Comparison of ENCODE assay signal across 11 mouse cellular contexts in genomic region chr12:106922571-106922991, GRCm38 (mm10).
DNase-seq lines count a peak whose midpoint lies in the region; ATAC-seq and TF ChIP-seq lines count a peak whose summit lies in the region.
"Had no signal": no experiment of that assay in that cellular context is flagged by ENCODE, and none has a peak within 500 bp of the region (broad histone marks: within the 10 kb centered on the region; RNA-seq: fewer than 3 reads in every experiment).

No protein-coding gene starts in this region.

- intact Hi-C loops in heart, postnatal 10 days (cut with DNase I), result no loop called here

- WGBS in midbrain, embryonic 10.5 days, result 74% methylated on average over 12 of the region's 12 CpGs
- WGBS in midbrain, embryonic 13.5 days, result 72% methylated on average over 12 of the region's 12 CpGs
- 21% methylated on average over 12 of the region's 12 CpGs for WGBS in embryonic facial prominence, embryonic 13.5 days
- 53% methylated on average over 12 of the region's 12 CpGs for WGBS in hindbrain, embryonic 16.5 days
- 46% methylated on average over 12 of the region's 12 CpGs for WGBS in neural tube, embryonic 11.5 days
- WGBS in intestine, postnatal 0 days, result 80% methylated on average over 12 of the region's 12 CpGs

- no peaks in the 10 kb centered on the region for H3K27me3 ChIP-seq in midbrain, embryonic 10.5 days (ENCODE audit: low read depth, poor library complexity, severe bottlenecking)
- no peaks in the 10 kb centered on the region for H3K27me3 ChIP-seq in midbrain, embryonic 13.5 days
- no peaks in the 10 kb centered on the region for H3K27me3 ChIP-seq in embryonic facial prominence, embryonic 13.5 days
- no peaks in the 10 kb centered on the region for H3K27me3 ChIP-seq in hindbrain, embryonic 16.5 days (replicated peaks; ENCODE audit: control insufficient read depth, insufficient read depth, low read length)
- H3K27me3 ChIP-seq in neural tube, embryonic 11.5 days (ENCODE audit: control insufficient read depth, insufficient read depth, low read length), result no peaks in the 10 kb centered on the region
- no peaks in the 10 kb centered on the region for H3K27me3 ChIP-seq in intestine, postnatal 0 days (replicated peaks; ENCODE audit: control insufficient read depth, insufficient read depth, low read length)
- H3K27me3 ChIP-seq: hindbrain, embryonic 15.5 days had no signal

- no peak overlapping the region; the same call in 1 of the 2 replicates for H3K27ac ChIP-seq in midbrain, embryonic 10.5 days (replicated peaks)
- no peak overlapping the region for H3K27ac ChIP-seq in midbrain, embryonic 13.5 days
- H3K27ac ChIP-seq in embryonic facial prominence, embryonic 13.5 days, result peak overlapping the region; percentile 90
- H3K27ac ChIP-seq in hindbrain, embryonic 16.5 days (ENCODE audit: low read depth, low read length), result no peak overlapping the region
- no peak overlapping the region for H3K27ac ChIP-seq in neural tube, embryonic 11.5 days (ENCODE audit: low read depth, low read length)
- no peak overlapping the region for H3K27ac ChIP-seq in intestine, postnatal 0 days (ENCODE audit: low read depth, low read length)
- H3K27ac ChIP-seq: hindbrain, embryonic 15.5 days had no signal

- H3K36me3 ChIP-seq in midbrain, embryonic 10.5 days, result no peaks in the 10 kb centered on the region
- no peaks in the 10 kb centered on the region for H3K36me3 ChIP-seq in midbrain, embryonic 13.5 days
- H3K36me3 ChIP-seq in embryonic facial prominence, embryonic 13.5 days, result no peaks in the 10 kb centered on the region
- no peaks in the 10 kb centered on the region for H3K36me3 ChIP-seq in hindbrain, embryonic 16.5 days (ENCODE audit: control insufficient read depth, insufficient read depth, low read length)
- no peaks in the 10 kb centered on the region for H3K36me3 ChIP-seq in neural tube, embryonic 11.5 days (ENCODE audit: control insufficient read depth, insufficient read depth, low read length)
- H3K36me3 ChIP-seq in intestine, postnatal 0 days (ENCODE audit: control insufficient read depth, insufficient read depth), result no peaks in the 10 kb centered on the region
- H3K36me3 ChIP-seq: hindbrain, embryonic 15.5 days had no signal

- peak; percentile 51 for DNase-seq in midbrain, embryonic 10.5 days (ENCODE audit: low spot score)
- peak; percentile 25 for DNase-seq in neural tube, embryonic 11.5 days (ENCODE audit: low spot score)
- no peak for DNase-seq in spleen, adult 12 weeks (ENCODE audit: low spot score)
- no peak for DNase-seq in heart, postnatal 10 days
- DNase-seq: lung, postnatal 14 days; right cerebral cortex, postnatal 25 days had no signal

- no peak overlapping the region for H3K4me3 ChIP-seq in midbrain, embryonic 10.5 days
- no peak overlapping the region for H3K4me3 ChIP-seq in midbrain, embryonic 13.5 days (replicated peaks)
- H3K4me3 ChIP-seq in embryonic facial prominence, embryonic 13.5 days, result peak overlapping the region; percentile 9; the same call in 1 of the 2 replicates
- no peak overlapping the region for H3K4me3 ChIP-seq in hindbrain, embryonic 16.5 days (ENCODE audit: low read length)
- H3K4me3 ChIP-seq in neural tube, embryonic 11.5 days (ENCODE audit: low read depth, low read length), result no peak overlapping the region
- H3K4me3 ChIP-seq in intestine, postnatal 0 days (ENCODE audit: low read depth, low read length), result no peak overlapping the region
- H3K4me3 ChIP-seq: hindbrain, embryonic 15.5 days had no signal

- H3K4me2 ChIP-seq in midbrain, embryonic 13.5 days (replicated peaks), result no peak overlapping the region
- H3K4me2 ChIP-seq in embryonic facial prominence, embryonic 13.5 days, result peak overlapping the region; percentile 40
- H3K4me2 ChIP-seq in hindbrain, embryonic 16.5 days (ENCODE audit: low read length), result no peak overlapping the region
- H3K4me2 ChIP-seq in neural tube, embryonic 11.5 days (ENCODE audit: low read depth), result no peak overlapping the region
- no peak overlapping the region for H3K4me2 ChIP-seq in intestine, postnatal 0 days (replicated peaks; ENCODE audit: low read depth)
- H3K4me2 ChIP-seq: hindbrain, embryonic 15.5 days had no signal

- H3K4me1 ChIP-seq in midbrain, embryonic 10.5 days, result no peaks in the 10 kb centered on the region
- H3K4me1 ChIP-seq in midbrain, embryonic 13.5 days (replicated peaks), result peaks cover 12% of the 10 kb centered on the region
- H3K4me1 ChIP-seq in embryonic facial prominence, embryonic 13.5 days, result peaks cover 29% of the 10 kb centered on the region
- H3K4me1 ChIP-seq in hindbrain, embryonic 16.5 days (ENCODE audit: control insufficient read depth, insufficient read depth, low read depth, low read length), result peaks cover 3% of the 10 kb centered on the region; the same call in 1 of the 2 replicates
- H3K4me1 ChIP-seq in neural tube, embryonic 11.5 days (ENCODE audit: control insufficient read depth, insufficient read depth, low read length), result no peaks in the 10 kb centered on the region
- no peaks in the 10 kb centered on the region for H3K4me1 ChIP-seq in intestine, postnatal 0 days (replicated peaks; ENCODE audit: control insufficient read depth, insufficient read depth, low read length)

- no peak for TF ChIP-seq CTCF in intestine, postnatal 0 days (IDR thresholded peaks at IDR 0.05; ENCODE audit: low read depth)

- no peaks in the 10 kb centered on the region for H3K9me3 ChIP-seq in midbrain, embryonic 10.5 days (replicated peaks)
- H3K9me3 ChIP-seq in midbrain, embryonic 13.5 days, result no peaks in the 10 kb centered on the region
- no peaks in the 10 kb centered on the region for H3K9me3 ChIP-seq in embryonic facial prominence, embryonic 13.5 days
- peaks cover 3% of the 10 kb centered on the region; the same call in 1 of the 2 replicates for H3K9me3 ChIP-seq in hindbrain, embryonic 16.5 days (ENCODE audit: control insufficient read depth, low read length)
- no peaks in the 10 kb centered on the region for H3K9me3 ChIP-seq in neural tube, embryonic 11.5 days (ENCODE audit: control insufficient read depth, low read length)
- no peaks in the 10 kb centered on the region for H3K9me3 ChIP-seq in intestine, postnatal 0 days (ENCODE audit: control insufficient read depth)
- H3K9me3 ChIP-seq: hindbrain, embryonic 15.5 days had no signal

- ATAC-seq in midbrain, embryonic 13.5 days, result no peak
- ATAC-seq in embryonic facial prominence, embryonic 13.5 days (ENCODE audit: insufficient number of reproducible peaks, insufficient read depth, low FRiP score, low TSS enrichment, low read depth), result peak; percentile 64; the same call in 1 of the 2 replicates
- 0 out of 2 replicates have a peak, but pooled peaks have one; percentile 20 for ATAC-seq in hindbrain, embryonic 16.5 days
- ATAC-seq in neural tube, embryonic 11.5 days (ENCODE audit: insufficient read depth, low FRiP score, low TSS enrichment), result no peak
- ATAC-seq in intestine, postnatal 0 days, result no peak

- H3K9ac ChIP-seq in midbrain, embryonic 13.5 days (replicated peaks), result no peak overlapping the region
- no peak overlapping the region for H3K9ac ChIP-seq in embryonic facial prominence, embryonic 13.5 days
- H3K9ac ChIP-seq in hindbrain, embryonic 16.5 days (ENCODE audit: low read depth, low read length), result no peak overlapping the region
- H3K9ac ChIP-seq in neural tube, embryonic 11.5 days (ENCODE audit: low read length), result no peak overlapping the region
- no peak overlapping the region for H3K9ac ChIP-seq in intestine, postnatal 0 days (ENCODE audit: low read depth, low read length)
- H3K9ac ChIP-seq: hindbrain, embryonic 15.5 days had no signal

Comparison
In these comparisons a context has a peak if more than half of its experiments do, and no peak if none do; other contexts are left out.
1. DNase-seq: peak in midbrain, embryonic 10.5 days (single experiment) and neural tube, embryonic 11.5 days (single experiment); none in spleen, adult 12 weeks (single experiment) and heart, postnatal 10 days (0 of 2).
2. ATAC-seq: peak in embryonic facial prominence, embryonic 13.5 days (single experiment) and hindbrain, embryonic 16.5 days (single experiment); none in midbrain, embryonic 13.5 days (single experiment), neural tube, embryonic 11.5 days (single experiment) and intestine, postnatal 0 days (single experiment).